Mouse (Mus musculus) hindbrain, embryonic 12.5 days (tissue): ENCODE results near the gene Svop. TPM values are rescaled to one million over a fixed set of nuclear protein-coding genes. Genes with fewer than 3 reads are reported as not detected.

Source experiments
- ATAC-seq: fragments of 200-750 bp; cut with Nextera tagmentation; 2 replicates; pipeline ENCODE4 v1.8.0; 2017; ENCODE audit warnings: moderate TSS enrichment; ENCODE audit not compliant: low FRiP score
- H3K27ac ChIP-seq: fragments of 300-500 bp; sonication (generic); 2 replicates; pipeline ENCODE4 v1.5.1; 2016; ENCODE audit warnings: mild to moderate bottlenecking
- H3K27me3 ChIP-seq: fragments of 300-500 bp; sonication (generic); 2 replicates; pipeline ENCODE4 v1.6.1; 2016; ENCODE audit warnings: mild to moderate bottlenecking
- H3K36me3 ChIP-seq: fragments of 300-500 bp; sonication (generic); 2 replicates; pipeline ENCODE4 v1.6.1; 2016; ENCODE audit warnings: mild to moderate bottlenecking
- H3K4me1 ChIP-seq: fragments of 300-500 bp; sonication (generic); 2 replicates; pipeline ENCODE4 v1.6.1; 2016
- H3K4me2 ChIP-seq: fragments of 300-500 bp; sonication (generic); replicated peaks from 2 replicates; pipeline ENCODE4 v1.6.1; 2016; ENCODE audit warnings: mild to moderate bottlenecking
- H3K4me3 ChIP-seq: fragments of 300-500 bp; sonication (generic); 2 replicates; pipeline ENCODE4 v1.5.1; 2016; ENCODE audit warnings: mild to moderate bottlenecking
- H3K9ac ChIP-seq: fragments of 300-500 bp; sonication (generic); 2 replicates; pipeline ENCODE4 v1.6.1; 2016; ENCODE audit warnings: mild to moderate bottlenecking, moderate library complexity
- H3K9me3 ChIP-seq: fragments of 300-500 bp; sonication (generic); replicated peaks from 2 replicates; pipeline ENCODE4 v1.6.1; 2016; ENCODE audit warnings: mild to moderate bottlenecking
- WGBS: fragments of 180-500 bp; shearing (Covaris S2); methylation state at CpG from one replicate; pipeline ENCODE4 v1.1.7; 2016; 5-methylcytosine and 5-hydroxymethylcytosine counted together
- polyA plus RNA-seq: library from polyadenylated mRNA; unstranded; fragments of >200 nt; fragmentation: Nextera tagmentation; extraction: Ambion mirVana; gene quantifications from 2 replicates; pipeline ENCODE4 v1.2.1, GENCODE M21; 2016

Svop gene
- polyA plus RNA-seq, 1 experiment from 2014 or later = 55.6 TPM

DNA sequence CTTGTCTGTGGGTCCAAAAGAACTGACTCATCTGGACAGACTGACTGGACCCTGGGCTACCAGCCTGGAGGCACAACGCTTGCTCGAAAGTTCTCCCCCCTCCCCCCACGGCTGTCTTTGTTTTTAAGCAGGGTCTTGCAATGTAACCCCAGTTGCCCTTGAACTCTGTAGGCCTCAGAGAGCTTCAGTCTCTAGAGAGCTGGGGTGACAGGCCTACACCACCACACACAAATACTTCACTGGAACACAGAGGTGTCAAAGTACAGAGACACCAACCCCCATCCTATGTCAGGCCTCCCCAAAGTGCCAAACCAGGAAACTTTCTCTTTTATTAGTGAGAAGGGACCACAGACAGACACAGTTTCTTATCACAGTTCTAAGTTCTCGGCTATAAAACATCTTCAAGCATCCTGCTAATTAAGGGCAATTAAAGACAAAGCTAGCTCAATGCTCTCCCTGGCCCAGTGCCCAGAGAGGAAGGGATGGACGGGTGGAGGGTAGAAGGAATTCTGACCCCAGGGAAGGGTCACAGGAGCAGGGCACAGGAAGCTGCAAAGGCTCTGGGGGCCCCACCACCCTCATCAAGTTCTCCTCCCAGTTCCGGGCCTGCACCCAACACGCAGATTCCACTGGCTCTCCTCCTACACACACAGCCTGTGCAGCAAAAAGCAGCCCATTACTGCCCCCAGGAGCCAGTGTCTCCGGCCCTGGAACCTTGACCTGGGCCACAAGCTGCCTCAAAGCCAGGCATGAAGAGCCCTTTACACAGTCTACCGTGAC, 105.0 kb downstream of the Svop start:
- H3K4me1 ChIP-seq = peaks cover 31% of the 10 kb centered on the region
- H3K36me3 ChIP-seq = peaks cover 16% of the 10 kb centered on the region
- H3K27ac ChIP-seq = no peak overlapping the region
- WGBS = 56% methylated on average over 9 of the region's 9 CpGs
- H3K27me3 ChIP-seq = no peaks in the 10 kb centered on the region
- H3K4me3 ChIP-seq = no peak overlapping the region
- H3K9ac ChIP-seq = no peak overlapping the region
- no peaks in the 10 kb centered on the region for H3K9me3 ChIP-seq
- no peak for ATAC-seq
- H3K4me2 ChIP-seq = no peak overlapping the region

- H3K4me2 ChIP-seq = no peak overlapping the region
- H3K36me3 ChIP-seq = peaks cover 16% of the 10 kb centered on the region
- no peak for ATAC-seq
- H3K9ac ChIP-seq = no peak overlapping the region
- no peak overlapping the region for H3K27ac ChIP-seq
- peaks cover 25% of the 10 kb centered on the region for H3K4me1 ChIP-seq
- no peak overlapping the region for H3K4me3 ChIP-seq
- no peaks in the 10 kb centered on the region for H3K27me3 ChIP-seq
- H3K9me3 ChIP-seq = no peaks in the 10 kb centered on the region
- 62% methylated on average over 2 of the region's 2 CpGs for WGBS
Observed at GRCm38 (mm10) chr5:113985737-113986136, 105.6 kb downstream of the Svop start.

- Histone ChIP-seq H3K27me3 (no peaks in the 10 kb centered on the region), H3K9ac (no peak overlapping the region), H3K4me3 (no peak overlapping the region), H3K9me3 (no peaks in the 10 kb centered on the region), H3K4me1 (peaks cover 16% of the 10 kb centered on the region), H3K27ac (no peak overlapping the region), H3K4me2 (no peak overlapping the region), H3K36me3 (peaks cover 14% of the 10 kb centered on the region)
- no peak for ATAC-seq
- WGBS = 90% methylated on average over 13 of the region's 13 CpGs
Observed at GRCm38 (mm10) chr5:113984025-113984740, 107.2 kb downstream of the Svop start.

- Histone ChIP-seq H3K4me3 (no peak overlapping the region), H3K9ac (no peak overlapping the region), H3K27ac (no peak overlapping the region), H3K4me1 (peaks cover 16% of the 10 kb centered on the region), H3K27me3 (no peaks in the 10 kb centered on the region), H3K9me3 (no peaks in the 10 kb centered on the region), H3K36me3 (peaks cover 8% of the 10 kb centered on the region; the same call in 1 of the 2 replicates), H3K4me2 (no peak overlapping the region)
- 73% methylated on average over 6 of the region's 6 CpGs for WGBS
- ATAC-seq = no peak
Observed at GRCm38 (mm10) chr5:113983541-113983940, 107.8 kb downstream of the Svop start.

- H3K9me3 ChIP-seq = no peaks in the 10 kb centered on the region
- WGBS = 81% methylated on average over 8 of the region's 8 CpGs
- no peak overlapping the region for H3K9ac ChIP-seq
- ATAC-seq = no peak
- peaks cover 11% of the 10 kb centered on the region for H3K36me3 ChIP-seq
- H3K27me3 ChIP-seq = no peaks in the 10 kb centered on the region
- H3K4me2 ChIP-seq = no peak overlapping the region
- H3K4me3 ChIP-seq = no peak overlapping the region
- H3K27ac ChIP-seq = no peak overlapping the region
- peaks cover 16% of the 10 kb centered on the region for H3K4me1 ChIP-seq
Observed at GRCm38 (mm10) chr5:113981843-113982242, 109.5 kb downstream of the Svop start.

GRCm38 (mm10) chr5:113981171-113981570, 110.2 kb downstream of the Svop start:
- ATAC-seq = no peak
- 89% methylated on average over 6 of the region's 6 CpGs for WGBS
- no peak overlapping the region for H3K9ac ChIP-seq
- peaks cover 12% of the 10 kb centered on the region for H3K4me1 ChIP-seq
- no peak overlapping the region for H3K27ac ChIP-seq
- no peaks in the 10 kb centered on the region for H3K9me3 ChIP-seq
- no peak overlapping the region for H3K4me3 ChIP-seq
- no peaks in the 10 kb centered on the region for H3K27me3 ChIP-seq
- peaks cover 11% of the 10 kb centered on the region for H3K36me3 ChIP-seq
- H3K4me2 ChIP-seq = no peak overlapping the region

DNA sequence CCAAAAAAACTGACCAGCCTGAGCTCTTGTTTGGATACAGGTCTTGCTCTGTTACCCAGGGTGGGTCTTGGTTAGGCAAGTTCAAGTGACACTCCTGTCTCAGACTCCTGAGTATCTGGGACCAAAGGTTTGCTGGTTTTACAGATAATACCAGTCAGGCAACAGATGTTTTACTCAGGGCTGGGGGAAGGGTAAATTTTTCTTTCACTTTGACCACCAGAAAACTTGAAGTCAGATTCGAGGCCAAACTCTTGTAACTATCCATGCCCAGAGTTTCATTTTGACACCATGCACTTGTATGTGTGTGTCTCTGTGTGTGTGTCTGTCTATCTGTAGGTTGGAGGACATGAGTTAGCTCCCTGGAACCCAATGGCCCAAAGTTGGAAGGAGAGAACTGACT, 110.9 kb downstream of the Svop start:
- H3K36me3 ChIP-seq = peaks cover 11% of the 10 kb centered on the region
- H3K9ac ChIP-seq = no peak overlapping the region
- no peak for ATAC-seq
- no peak overlapping the region for H3K27ac ChIP-seq
- no peak overlapping the region for H3K4me2 ChIP-seq
- no peak overlapping the region for H3K4me3 ChIP-seq
- 82% methylated on average over 1 of the region's 1 CpGs for WGBS
- no peaks in the 10 kb centered on the region for H3K27me3 ChIP-seq
- H3K9me3 ChIP-seq = no peaks in the 10 kb centered on the region
- H3K4me1 ChIP-seq = peaks cover 12% of the 10 kb centered on the region

- H3K27ac ChIP-seq = 0 out of 2 replicates have a peak overlapping the region, but pooled peaks have one; percentile 12
- H3K4me2 ChIP-seq = no peak overlapping the region
- ATAC-seq = no peak
- H3K4me1 ChIP-seq = peaks cover 41% of the 10 kb centered on the region
- no peaks in the 10 kb centered on the region for H3K27me3 ChIP-seq
- H3K9ac ChIP-seq = no peak overlapping the region
- peaks cover 7% of the 10 kb centered on the region for H3K36me3 ChIP-seq
- no peak overlapping the region for H3K4me3 ChIP-seq
- no peaks in the 10 kb centered on the region for H3K9me3 ChIP-seq
- WGBS = 83% methylated on average over 8 of the region's 8 CpGs
Observed at GRCm38 (mm10) chr5:113977309-113977708, 114.1 kb downstream of the Svop start.

Other genes starting within 250 kb of the Svop start
- gene Coro1c, start 182.8 kb downstream of the Svop start, polyA plus RNA-seq = 226 and 233 TPM in 2 replicates
- gene Ssh1, start 97.7 kb downstream of the Svop start, polyA plus RNA-seq = 22.4 and 27.9 TPM in 2 replicates
- not detected in 2 replicates for gene Dao, start 87.9 kb downstream of the Svop start, polyA plus RNA-seq
- 17.5 and 19.0 TPM in 2 replicates for gene Usp30, start 26.1 kb downstream of the Svop start, polyA plus RNA-seq
- 7.0 and 7.6 TPM in 2 replicates for gene Alkbh2, start 36.6 kb upstream of the Svop start, polyA plus RNA-seq
- gene Ung, start 38.8 kb upstream of the Svop start, polyA plus RNA-seq = 25.7 and 26.2 TPM in 2 replicates
- gene Acacb, start 55.0 kb upstream of the Svop start, polyA plus RNA-seq = 2.4 and 3.4 TPM in 2 replicates
- 3.2 and 4.1 TPM in 2 replicates for gene Foxn4, start 182.2 kb upstream of the Svop start, polyA plus RNA-seq
- gene Myo1h, start 197.6 kb upstream of the Svop start, polyA plus RNA-seq = 0.51 and 0.79 TPM in 2 replicates